Comparison of ENCODE assay signal across 29 mouse cellular contexts in genomic region chr12:5723113-5723512, GRCm38 (mm10).
"Had no signal": no experiment of that assay in that cellular context is flagged by ENCODE, and none has a peak within 500 bp of the region (broad histone marks: within the 10 kb centered on the region; RNA-seq: fewer than 3 reads in every experiment).

No protein-coding gene starts in this region.

- H3K27me3 ChIP-seq: embryonic facial prominence, embryonic 12.5 days; embryonic facial prominence, embryonic 13.5 days; embryonic facial prominence, embryonic 15.5 days; forebrain, embryonic 12.5 days; forebrain, embryonic 13.5 days; forebrain, embryonic 15.5 days had no signal

- H3K36me3 ChIP-seq: embryonic facial prominence, embryonic 10.5 days; embryonic facial prominence, embryonic 12.5 days; embryonic facial prominence, embryonic 13.5 days; embryonic facial prominence, embryonic 15.5 days; forebrain, embryonic 10.5 days; forebrain, embryonic 12.5 days; forebrain, embryonic 15.5 days had no signal

- H3K4me2 ChIP-seq: embryonic facial prominence, embryonic 12.5 days; embryonic facial prominence, embryonic 13.5 days; embryonic facial prominence, embryonic 15.5 days; forebrain, embryonic 12.5 days; forebrain, embryonic 13.5 days; forebrain, embryonic 15.5 days had no signal

- H3K4me3 ChIP-seq: embryonic facial prominence, embryonic 10.5 days; embryonic facial prominence, embryonic 12.5 days; embryonic facial prominence, embryonic 13.5 days; embryonic facial prominence, embryonic 15.5 days; erythroblast, embryonic 14.5 days; forebrain, embryonic 10.5 days; forebrain, embryonic 12.5 days; forebrain, embryonic 13.5 days; forebrain, embryonic 15.5 days; gastrocnemius, adult 2 months; heart, adult 2 months had no signal

- H3K27ac ChIP-seq: embryonic facial prominence, embryonic 10.5 days; embryonic facial prominence, embryonic 12.5 days; embryonic facial prominence, embryonic 13.5 days; embryonic facial prominence, embryonic 15.5 days; forebrain, embryonic 10.5 days; forebrain, embryonic 12.5 days; forebrain, embryonic 13.5 days; forebrain, embryonic 15.5 days; gastrocnemius, adult 2 months; heart, adult 2 months had no signal

- DNase-seq: cerebellum, adult 2 months; cerebellum, adult 8-10 months; cerebellum, adult 9-10 months; cerebellum, adult 9-11 months; cerebellum, postnatal 10 days; cerebellum, postnatal 14 days; cerebellum, postnatal 25 days; cerebellum, postnatal 36 days; embryo, embryonic 11 days; forebrain, postnatal 0 days; gastrocnemius, adult 2 months; gastrocnemius, postnatal 10 days; gastrocnemius, postnatal 14 days; gastrocnemius, postnatal 25 days; gastrocnemius, postnatal 36 days; heart, adult 11 months; heart, adult 18-20 months; heart, adult 2 months had no signal

- ATAC-seq: forebrain, embryonic 13.5 days; forebrain, embryonic 14.5 days; forebrain, embryonic 15.5 days; forebrain, embryonic 16.5 days; forebrain, postnatal 0 days had no signal

- H3K4me1 ChIP-seq: embryonic facial prominence, embryonic 10.5 days; embryonic facial prominence, embryonic 12.5 days; embryonic facial prominence, embryonic 13.5 days; embryonic facial prominence, embryonic 15.5 days; forebrain, embryonic 10.5 days; forebrain, embryonic 12.5 days; forebrain, embryonic 13.5 days; forebrain, embryonic 15.5 days had no signal

- H3K9ac ChIP-seq: embryonic facial prominence, embryonic 12.5 days; embryonic facial prominence, embryonic 13.5 days; embryonic facial prominence, embryonic 15.5 days; forebrain, embryonic 12.5 days; forebrain, embryonic 13.5 days; forebrain, embryonic 15.5 days; forebrain, postnatal 0 days had no signal

- H3K9me3 ChIP-seq: embryonic facial prominence, embryonic 10.5 days; embryonic facial prominence, embryonic 12.5 days; embryonic facial prominence, embryonic 13.5 days; embryonic facial prominence, embryonic 15.5 days; forebrain, embryonic 10.5 days; forebrain, embryonic 12.5 days; forebrain, embryonic 13.5 days; forebrain, embryonic 15.5 days had no signal
